Mouse (Mus musculus): ENCODE results near the gene A530064D06Rik. TPM values are rescaled to one million over a fixed set of nuclear protein-coding genes. Genes with fewer than 3 reads are reported as not detected.
A peak's percentile ranks its signal among the peaks of the same experiment; 100 is the strongest.
"Not testable (repeated sequence)": the region's sequence is repeated elsewhere in the genome, so short reads cannot be mapped to it uniquely, and the experiment has no call there.

The A530064D06Rik gene
- not detected in 2 replicates for polyA plus RNA-seq (2015; fragmentation: Nextera tagmentation; extraction: Ambion mirVana)

DNA sequence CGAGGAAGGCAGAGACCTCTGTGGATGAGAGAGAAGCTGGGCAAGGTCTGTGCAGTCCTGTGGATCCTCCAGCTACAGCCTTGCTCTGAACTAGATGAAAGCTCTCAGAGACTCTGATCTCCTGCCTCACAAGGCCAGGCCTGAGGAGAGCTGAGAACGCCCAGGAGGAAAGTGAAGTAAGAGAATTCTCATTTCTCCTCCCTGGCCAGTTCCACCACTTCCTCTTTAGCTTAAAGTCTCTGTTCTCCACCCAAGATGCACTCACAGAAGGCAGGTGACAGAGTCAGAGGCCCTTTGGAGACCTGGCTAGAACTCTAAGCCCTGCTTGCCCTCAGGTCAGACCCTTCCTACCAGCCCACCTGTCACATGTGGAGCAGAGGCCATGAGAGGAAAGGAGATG, at the start of gene A530064D06Rik:
Gene A530064D06Rik, minus strand, starts transcription at position 173 of the 400 bp plus-strand sequence.
- not testable (repeated sequence) for H3K4me3 ChIP-seq (replicated peaks); H3K27me3 ChIP-seq; H3K4me1 ChIP-seq (replicated peaks); H3K4me2 ChIP-seq (replicated peaks); H3K27ac ChIP-seq; H3K36me3 ChIP-seq; ATAC-seq; H3K9ac ChIP-seq (replicated peaks); H3K9me3 ChIP-seq
- 75% methylated on average over 2 of the region's 2 CpGs for WGBS

GRCm38 (mm10) chr17:48215429-48215828, 48.4 kb upstream of the A530064D06Rik start:
- H3K27me3 ChIP-seq = no peaks in the 10 kb centered on the region
- no peaks in the 10 kb centered on the region for H3K9me3 ChIP-seq
- no peak overlapping the region for H3K4me3 ChIP-seq (replicated peaks)
- H3K36me3 ChIP-seq = no peaks in the 10 kb centered on the region
- H3K27ac ChIP-seq = no peak overlapping the region
- H3K4me1 ChIP-seq (replicated peaks) = no peaks in the 10 kb centered on the region
- ATAC-seq = no peak
- no peak overlapping the region for H3K4me2 ChIP-seq (replicated peaks)
- WGBS = 98% methylated on average over 1 of the region's 1 CpGs
- H3K9ac ChIP-seq (replicated peaks) = no peak overlapping the region

GRCm38 (mm10) chr17:48213511-48213910, 46.4 kb upstream of the A530064D06Rik start:
- H3K27me3 ChIP-seq = no peaks in the 10 kb centered on the region
- no peaks in the 10 kb centered on the region for H3K36me3 ChIP-seq
- no peak overlapping the region for H3K27ac ChIP-seq
- H3K4me3 ChIP-seq (replicated peaks) = no peak overlapping the region
- H3K4me2 ChIP-seq (replicated peaks) = no peak overlapping the region
- H3K9ac ChIP-seq (replicated peaks) = no peak overlapping the region
- no peaks in the 10 kb centered on the region for H3K9me3 ChIP-seq
- H3K4me1 ChIP-seq (replicated peaks) = no peaks in the 10 kb centered on the region
- ATAC-seq = no peak
- 72% methylated on average over 5 of the region's 5 CpGs for WGBS

- no peak overlapping the region for H3K4me3 ChIP-seq (replicated peaks)
- H3K4me1 ChIP-seq (replicated peaks) = no peaks in the 10 kb centered on the region
- H3K4me2 ChIP-seq (replicated peaks) = no peak overlapping the region
- H3K9me3 ChIP-seq = no peaks in the 10 kb centered on the region
- H3K27me3 ChIP-seq = no peaks in the 10 kb centered on the region
- H3K27ac ChIP-seq = no peak overlapping the region
- ATAC-seq = no peak
- H3K36me3 ChIP-seq = no peaks in the 10 kb centered on the region
- whole genome bisulfite sequencing = 96% methylated on average over 12 of the region's 12 CpGs
- no peak overlapping the region for H3K9ac ChIP-seq (replicated peaks)
Observed at GRCm38 (mm10) chr17:48212596-48212995, 45.5 kb upstream of the A530064D06Rik start.

DNA sequence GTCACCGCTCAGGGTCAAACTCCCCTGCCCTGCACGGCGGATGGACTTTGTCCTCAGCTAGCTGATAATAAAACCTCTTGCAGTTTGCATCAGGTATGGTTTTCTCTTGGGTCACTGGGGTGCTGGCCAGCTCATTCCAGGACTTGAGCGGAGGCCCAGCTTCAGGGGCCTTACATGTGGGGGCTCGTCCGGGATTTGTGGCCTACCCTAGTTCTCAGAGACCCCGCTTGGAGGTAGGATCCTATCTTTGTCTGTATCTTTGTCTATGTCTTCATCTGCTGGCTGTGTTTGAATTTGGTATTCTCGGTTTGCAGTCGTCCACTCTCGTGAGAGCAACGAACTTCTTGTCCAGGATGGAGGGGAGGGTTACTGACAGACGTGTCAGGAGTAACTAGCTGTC, 36.0 kb upstream of the A530064D06Rik start:
- Histone ChIP-seq H3K9me3 (peaks cover 15% of the 10 kb centered on the region; the same call in 1 of the 2 replicates), H3K4me2 (replicated peaks) (no peak overlapping the region), H3K27ac (no peak overlapping the region), H3K4me1 (replicated peaks) (no peaks in the 10 kb centered on the region), H3K36me3 (no peaks in the 10 kb centered on the region), H3K9ac (replicated peaks) (no peak overlapping the region), H3K4me3 (replicated peaks) (no peak overlapping the region), H3K27me3 (no peaks in the 10 kb centered on the region)
- ATAC-seq = no peak
- WGBS = 95% methylated on average over 12 of the region's 12 CpGs

DNA sequence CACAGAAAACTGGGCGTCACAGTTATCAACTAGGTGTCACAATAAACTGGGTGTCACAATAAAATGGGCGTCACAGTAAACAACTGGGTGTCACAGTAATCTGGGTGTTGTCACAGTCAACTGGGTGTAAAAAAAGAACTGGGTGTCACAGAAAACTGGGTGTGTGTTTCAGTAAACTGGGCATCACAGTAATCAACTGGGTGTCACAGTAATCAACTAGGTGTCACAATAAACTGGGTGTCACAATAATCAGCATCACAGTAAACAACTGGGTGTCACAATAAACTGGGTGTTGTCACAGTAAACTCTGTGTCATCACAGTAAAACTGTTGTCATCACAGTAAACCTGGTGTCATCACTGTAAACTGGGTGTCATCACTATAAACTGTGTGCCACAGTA, 25.3 kb upstream of the A530064D06Rik start:
- Histone ChIP-seq H3K27me3 (no peaks in the 10 kb centered on the region), H3K4me3 (replicated peaks) (no peak overlapping the region), H3K4me1 (replicated peaks) (no peaks in the 10 kb centered on the region), H3K36me3 (no peaks in the 10 kb centered on the region), H3K4me2 (replicated peaks) (no peak overlapping the region), H3K9ac (replicated peaks) (no peak overlapping the region), H3K9me3 (no peaks in the 10 kb centered on the region), H3K27ac (no peak overlapping the region)
- 82% methylated on average over 2 of the region's 2 CpGs for WGBS
- ATAC-seq = no peak

DNA sequence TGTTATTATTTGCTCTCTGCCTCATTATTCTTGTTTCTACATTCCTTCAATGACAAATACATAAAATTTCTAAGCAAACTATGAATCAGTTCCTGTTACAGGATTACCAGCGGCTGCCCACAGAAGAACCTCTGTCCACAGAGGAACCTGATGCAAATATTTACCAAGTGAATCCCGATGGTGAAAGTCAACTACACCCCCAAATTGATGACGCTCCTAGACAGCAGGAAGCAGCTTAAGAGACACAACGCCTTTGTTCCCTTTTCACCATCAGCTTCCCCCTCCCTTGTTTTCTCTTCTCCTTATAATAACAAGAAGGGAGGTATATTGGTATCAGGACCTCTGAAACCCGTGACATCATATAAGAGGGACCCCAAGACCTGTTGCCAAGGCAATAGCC, 18.2 kb upstream of the A530064D06Rik start:
- no peak overlapping the region for H3K9ac ChIP-seq (replicated peaks)
- H3K9me3 ChIP-seq = peaks cover 5% of the 10 kb centered on the region; the same call in 1 of the 2 replicates
- 75% methylated on average over 5 of the region's 5 CpGs for WGBS
- H3K4me1 ChIP-seq (replicated peaks) = no peaks in the 10 kb centered on the region
- H3K4me2 ChIP-seq (replicated peaks) = no peak overlapping the region
- no peak overlapping the region for H3K27ac ChIP-seq
- H3K4me3 ChIP-seq (replicated peaks) = no peak overlapping the region
- H3K36me3 ChIP-seq = no peaks in the 10 kb centered on the region
- H3K27me3 ChIP-seq = no peaks in the 10 kb centered on the region
- no peak for ATAC-seq

DNA sequence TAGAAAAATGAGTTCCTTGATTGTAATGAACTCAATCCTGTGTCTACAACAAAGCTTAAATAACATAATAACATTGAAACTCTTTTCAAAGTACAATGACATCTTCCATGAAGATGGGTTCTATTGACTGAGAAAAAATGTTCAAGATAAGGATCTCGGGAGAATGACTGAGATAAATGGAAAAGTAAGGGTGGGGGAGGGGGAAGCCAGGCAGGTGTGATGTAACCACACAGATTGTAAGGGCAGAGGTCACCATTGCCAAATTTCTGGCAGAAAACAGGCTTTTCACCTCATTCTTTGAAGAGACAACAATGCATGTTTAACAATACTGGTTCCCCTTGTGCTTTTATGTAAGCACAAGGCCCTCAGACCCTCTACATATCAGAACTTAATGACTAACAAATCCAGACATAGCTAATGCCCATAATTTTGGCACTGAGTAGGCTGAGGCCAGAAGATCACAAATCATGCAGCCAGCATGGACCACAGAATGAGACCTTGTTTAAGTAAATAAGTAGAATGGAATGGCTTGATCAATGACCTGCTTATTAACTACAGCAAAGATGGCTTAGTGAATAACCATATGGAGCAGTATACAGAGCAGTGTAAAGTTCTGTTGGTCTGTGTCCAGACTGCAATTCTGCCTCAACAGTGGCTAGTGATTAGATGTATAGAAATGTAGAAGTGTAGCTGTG, 9.5 kb downstream of the A530064D06Rik start:
- Histone ChIP-seq H3K9me3 (peaks cover 13% of the 10 kb centered on the region; the same call in 1 of the 2 replicates), H3K9ac (replicated peaks) (no peak overlapping the region), H3K4me1 (replicated peaks) (no peaks in the 10 kb centered on the region), H3K36me3 (no peaks in the 10 kb centered on the region), H3K27me3 (no peaks in the 10 kb centered on the region), H3K27ac (no peak overlapping the region), H3K4me3 (replicated peaks) (no peak overlapping the region), H3K4me2 (replicated peaks) (no peak overlapping the region)
- WGBS = 74% methylated on average over 1 of the region's 1 CpGs
- no peak for ATAC-seq

GRCm38 (mm10) chr17:48146120-48146519, 21.0 kb downstream of the A530064D06Rik start, which contains the start of gene 9830107B12Rik:
9830107B12Rik (minus strand) TSS chr17:48146268.
- Histone ChIP-seq H3K4me3 (replicated peaks) (no peak within 1 kb of the TSS), H3K9me3 (no peaks in the 10 kb centered on the region), H3K4me1 (replicated peaks) (no peaks in the 10 kb centered on the region), H3K27ac (no peak within 1 kb of the TSS), H3K4me2 (replicated peaks) (no peak within 1 kb of the TSS), H3K36me3 (no peaks in the 10 kb centered on the region), H3K27me3 (no peaks in the 10 kb centered on the region), H3K9ac (replicated peaks) (no peak within 1 kb of the TSS)
- ATAC-seq = no peak
- WGBS = 80% methylated on average over 3 of the region's 3 CpGs

DNA sequence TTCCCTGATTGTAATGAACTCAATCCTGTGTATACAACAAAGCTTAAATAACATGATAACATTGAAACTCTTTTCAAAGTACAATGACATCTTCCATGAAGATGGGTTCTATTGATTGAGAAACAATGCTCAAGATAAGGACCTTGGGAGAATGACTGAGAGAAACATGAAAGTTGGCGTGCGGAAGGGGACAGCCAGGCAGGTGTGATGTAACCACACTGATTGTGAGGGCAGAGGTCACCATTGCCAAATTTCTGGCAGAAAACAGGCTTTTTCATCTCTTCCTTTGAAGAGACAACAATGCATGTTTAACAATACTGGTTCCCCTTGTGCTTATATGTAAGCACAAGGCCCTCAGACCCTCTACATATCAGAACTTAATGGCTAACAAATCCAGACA, 34.3 kb downstream of the A530064D06Rik start:
- Histone ChIP-seq H3K4me1 (replicated peaks) (no peaks in the 10 kb centered on the region), H3K4me2 (replicated peaks) (no peak overlapping the region), H3K4me3 (replicated peaks) (no peak overlapping the region), H3K27ac (no peak overlapping the region), H3K9me3 (no peaks in the 10 kb centered on the region), H3K27me3 (no peaks in the 10 kb centered on the region), H3K9ac (replicated peaks) (no peak overlapping the region), H3K36me3 (no peaks in the 10 kb centered on the region)
- WGBS = 85% methylated on average over 2 of the region's 2 CpGs
- no peak for ATAC-seq

DNA sequence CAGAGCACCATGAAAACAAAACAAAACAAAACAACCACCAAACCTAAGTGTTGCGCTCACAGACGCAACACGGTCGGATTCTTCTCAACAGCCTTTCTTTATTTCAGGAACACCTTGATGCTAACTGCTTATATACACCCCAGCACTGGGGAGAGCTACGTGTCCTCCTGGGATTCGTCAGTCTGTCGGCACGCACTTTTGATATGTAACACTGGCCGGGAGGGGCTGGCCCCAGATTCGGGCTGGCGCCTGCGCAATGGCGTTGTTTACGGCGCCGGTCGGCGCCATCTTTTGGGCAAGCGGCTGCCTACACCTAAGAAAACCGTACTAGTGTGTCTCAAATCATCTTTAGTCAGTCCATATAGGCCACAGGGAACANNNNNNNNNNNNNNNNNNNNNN, 46.6 kb downstream of the A530064D06Rik start:
- Histone ChIP-seq H3K27me3 (no peaks in the 10 kb centered on the region), H3K36me3 (no peaks in the 10 kb centered on the region), H3K9ac (replicated peaks) (no peak overlapping the region), H3K27ac (no peak overlapping the region), H3K4me3 (replicated peaks) (no peak overlapping the region), H3K9me3 (no peaks in the 10 kb centered on the region), H3K4me2 (replicated peaks) (no peak overlapping the region), H3K4me1 (replicated peaks) (no peaks in the 10 kb centered on the region)
- no peak for ATAC-seq
- 97% methylated on average over 20 of the region's 20 CpGs for WGBS

DNA sequence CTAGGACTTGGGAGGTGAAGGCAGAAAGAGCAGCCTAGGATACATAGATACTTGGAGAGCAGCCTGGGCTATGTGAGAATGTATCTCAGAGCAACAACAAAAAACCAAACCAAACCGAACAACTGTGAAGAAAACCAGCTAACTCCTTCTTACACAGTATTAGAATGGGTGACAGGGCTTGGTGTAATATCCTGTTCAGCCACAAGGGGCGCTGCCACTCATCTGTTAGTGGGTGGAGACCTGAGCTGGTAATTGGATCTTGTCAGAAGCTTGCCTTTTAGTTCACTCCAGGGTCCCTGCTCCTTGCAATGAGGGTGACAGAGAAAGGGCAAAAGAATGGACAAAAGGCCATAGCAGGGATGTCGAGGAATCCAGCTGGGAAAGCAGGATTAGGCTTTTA, 47.4 kb downstream of the A530064D06Rik start:
- Histone ChIP-seq H3K4me3 (replicated peaks) (no peak overlapping the region), H3K36me3 (no peaks in the 10 kb centered on the region), H3K27me3 (no peaks in the 10 kb centered on the region), H3K4me1 (replicated peaks) (no peaks in the 10 kb centered on the region), H3K9me3 (no peaks in the 10 kb centered on the region), H3K27ac (no peak overlapping the region), H3K9ac (replicated peaks) (no peak overlapping the region), H3K4me2 (replicated peaks) (no peak overlapping the region)
- ATAC-seq = peak; percentile 75; the same call in 1 of the 2 replicates
- 26% methylated on average over 3 of the region's 3 CpGs for WGBS

- no peak for ATAC-seq
- WGBS = 75% methylated on average over 1 of the region's 1 CpGs
Observed at GRCm38 (mm10) chr17:48118570-48118969, 48.5 kb downstream of the A530064D06Rik start.

More at GRCm38 (mm10) chr17:48118570-48118969, 48.5 kb downstream of the A530064D06Rik start:
- no peaks in the 10 kb centered on the region for H3K36me3 ChIP-seq
- H3K27me3 ChIP-seq = no peaks in the 10 kb centered on the region
- H3K9me3 ChIP-seq = 0 out of 2 replicates have a peak, but pooled peaks cover 6% of the 10 kb centered on the region
- H3K9ac ChIP-seq (replicated peaks) = no peak overlapping the region
- H3K27ac ChIP-seq = no peak overlapping the region
- H3K4me3 ChIP-seq (replicated peaks) = no peak overlapping the region
- no peak overlapping the region for H3K4me2 ChIP-seq (replicated peaks)
- H3K4me1 ChIP-seq (replicated peaks) = no peaks in the 10 kb centered on the region

Data from midbrain, embryonic 13.5 days (tissue).